Mouse (Mus musculus) embryonic fibroblast, embryonic 13.5 days (primary cell): ENCODE results near the gene Cbs. TPM values are rescaled to one million over a fixed set of nuclear protein-coding genes. Genes with fewer than 3 reads are reported as not detected.

Source experiments
- H3K27ac ChIP-seq: 2 replicates; pipeline ENCODE4 v1.5.1; 2012; ENCODE audit warnings: low read length, control low read depth, inconsistent platforms; ENCODE audit not compliant: insufficient read depth
- H3K4me1 ChIP-seq: 2 replicates; pipeline ENCODE4 v1.6.1; 2011; ENCODE audit warnings: low read length; ENCODE audit not compliant: control insufficient read depth, insufficient read depth
- H3K4me3 ChIP-seq: 2 replicates; pipeline ENCODE4 v1.5.1; 2011; ENCODE audit warnings: mild to moderate bottlenecking, control low read depth, low read length; ENCODE audit not compliant: insufficient read depth
- CTCF ChIP-seq: IDR thresholded peaks from 2 replicates; pipeline ENCODE4 v1.5.1; 2011; ENCODE audit warnings: mild to moderate bottlenecking, control low read depth, low read length, moderate library complexity, borderline replicate concordance; ENCODE audit not compliant: insufficient read depth
- POLR2A ChIP-seq: IDR thresholded peaks from 2 replicates; pipeline ENCODE4 v1.6.1; 2011; ENCODE audit warnings: low read depth, mild to moderate bottlenecking, control low read depth, low read length, moderate library complexity
- polyA plus RNA-seq: library from polyadenylated mRNA; stranded (reverse); fragments of >200 nt; gene quantifications from 2 replicates; pipeline ENCODE4 v1.2.4, GENCODE M21; 2011; ENCODE audit warnings: low read depth; ENCODE audit not compliant: missing spikeins, insufficient read length

Cbs gene
- polyA plus RNA-seq, 1 experiment = 1.7 TPM

DNA sequence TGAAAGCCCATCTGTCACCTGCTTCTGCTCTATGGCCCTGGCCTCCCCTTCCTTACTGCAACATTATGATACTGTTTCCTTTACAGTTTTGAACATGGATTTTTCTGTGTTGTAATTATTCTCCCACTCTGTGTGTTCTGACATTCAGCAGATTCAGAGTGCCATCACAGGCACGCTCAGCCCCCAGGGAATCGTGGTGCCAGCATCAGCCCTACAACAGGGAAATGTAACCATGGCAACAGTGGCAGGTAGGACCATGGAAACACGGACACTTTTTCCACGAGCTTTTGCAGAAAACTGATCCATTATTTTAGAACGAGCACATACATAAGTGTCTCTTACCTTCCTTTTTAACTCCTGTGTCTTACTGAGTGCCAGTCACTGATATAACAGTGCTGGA is 42.0 kb downstream of the Cbs start:
- H3K27ac ChIP-seq = no peak overlapping the region

DNA sequence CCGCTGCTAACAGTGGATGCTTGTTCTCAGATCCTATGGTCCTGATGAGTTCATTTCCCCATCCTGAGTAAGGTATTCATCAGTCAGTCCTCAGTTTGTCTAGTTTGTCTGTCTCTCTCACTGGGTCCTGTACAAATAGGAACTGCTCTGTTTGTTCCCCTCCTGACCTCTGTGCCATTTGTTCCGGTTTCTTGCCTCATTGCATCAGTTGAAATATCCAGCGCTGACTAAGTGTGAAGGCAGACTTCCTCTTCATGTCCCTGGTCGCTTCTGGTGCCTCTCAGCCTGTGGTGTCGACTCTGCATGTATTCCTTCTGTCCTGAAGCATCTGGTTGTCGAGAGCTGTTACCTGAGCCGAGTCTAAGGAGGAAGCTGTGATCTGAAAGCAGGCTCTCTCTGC is 42.4 kb downstream of the Cbs start:
- Histone ChIP-seq H3K27ac (no peak overlapping the region), H3K4me1 (no peaks in the 10 kb centered on the region), H3K4me3 (no peak overlapping the region)
- TF ChIP-seq CTCF = no peak
- TF ChIP-seq POLR2A = no peak

More for the DNA sequence above, 42.0 kb downstream of the Cbs start:
- no peak overlapping the region for H3K4me3 ChIP-seq
- TF ChIP-seq POLR2A (no peak), CTCF (no peak)
- no peaks in the 10 kb centered on the region for H3K4me1 ChIP-seq

GRCm38 (mm10) chr17:31590846-31591245 is 46.2 kb downstream of the Cbs start:
- no peaks in the 10 kb centered on the region for H3K4me1 ChIP-seq
- no peak for TF ChIP-seq CTCF
- TF ChIP-seq POLR2A = no peak
- no peak overlapping the region for H3K27ac ChIP-seq
- no peak overlapping the region for H3K4me3 ChIP-seq

- TF ChIP-seq POLR2A (no peak), CTCF (no peak)
- Histone ChIP-seq H3K4me3 (no peak overlapping the region), H3K27ac (no peak overlapping the region), H3K4me1 (no peaks in the 10 kb centered on the region)
Observed at GRCm38 (mm10) chr17:31588726-31589125, 48.3 kb downstream of the Cbs start.

GRCm38 (mm10) chr17:31588115-31588514 is 48.9 kb downstream of the Cbs start:
- no peak for TF ChIP-seq CTCF
- no peak for TF ChIP-seq POLR2A

DNA sequence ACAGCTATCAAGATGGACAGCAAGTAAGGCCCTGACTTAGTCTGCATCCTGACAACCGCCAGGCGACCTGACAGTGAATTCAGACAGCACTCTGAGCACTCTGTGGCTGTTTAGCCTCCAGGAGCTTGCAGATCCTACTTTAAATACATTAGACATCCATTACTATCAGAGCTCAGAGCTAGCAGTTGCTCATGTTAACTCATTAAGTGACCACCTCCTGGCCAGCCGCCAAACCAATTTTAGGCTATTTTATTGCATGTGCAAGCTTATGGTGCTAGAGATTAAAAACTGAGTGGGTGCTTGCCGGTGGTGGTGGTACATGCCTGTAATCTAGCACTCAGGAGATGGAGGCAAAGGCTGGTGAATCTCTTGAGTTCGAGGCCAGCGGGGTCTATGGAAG is 53.3 kb downstream of the Cbs start:
- H3K27ac ChIP-seq = no peak overlapping the region
- TF ChIP-seq POLR2A (no peak), CTCF (no peak)
- H3K4me1 ChIP-seq = peaks cover 3% of the 10 kb centered on the region; the same call in 1 of the 2 replicates
- no peak overlapping the region for H3K4me3 ChIP-seq

More at GRCm38 (mm10) chr17:31588115-31588514, 48.9 kb downstream of the Cbs start:
- H3K4me1 ChIP-seq = no peaks in the 10 kb centered on the region
- H3K27ac ChIP-seq = no peak overlapping the region
- H3K4me3 ChIP-seq = no peak overlapping the region

- H3K4me3 ChIP-seq = no peak overlapping the region
- no peak overlapping the region for H3K27ac ChIP-seq
- no peak for TF ChIP-seq CTCF
- peaks cover 3% of the 10 kb centered on the region; the same call in 1 of the 2 replicates for H3K4me1 ChIP-seq
Observed at GRCm38 (mm10) chr17:31583185-31583584, 53.9 kb downstream of the Cbs start.

DNA sequence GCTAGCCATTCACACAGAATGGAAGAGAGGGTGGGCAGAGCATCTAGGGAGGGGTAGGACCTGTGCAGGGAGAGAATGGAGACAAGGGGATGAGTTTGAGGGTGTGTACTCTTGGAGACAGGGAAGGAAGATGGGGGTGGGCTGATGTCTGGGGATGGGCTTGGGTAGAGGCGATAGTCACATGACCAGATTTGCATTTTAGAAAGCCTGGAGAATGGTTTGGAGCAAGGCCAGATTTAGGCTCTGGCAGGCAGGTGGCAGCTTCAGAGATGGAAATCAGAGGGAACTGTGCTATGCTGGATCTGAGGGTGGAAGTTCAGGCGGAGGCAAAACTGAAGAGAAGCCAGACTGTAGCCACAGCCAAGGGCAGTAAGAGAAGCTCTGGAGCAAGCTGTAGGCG is 56.7 kb downstream of the Cbs start:
- TF ChIP-seq POLR2A = no peak
- no peak for TF ChIP-seq CTCF
- Histone ChIP-seq H3K4me1 (peaks cover 3% of the 10 kb centered on the region; the same call in 1 of the 2 replicates), H3K4me3 (no peak overlapping the region), H3K27ac (no peak overlapping the region)

GRCm38 (mm10) chr17:31576394-31577175 is 60.5 kb downstream of the Cbs start:
- TF ChIP-seq CTCF = no peak
- no peak for TF ChIP-seq POLR2A
- Histone ChIP-seq H3K4me3 (no peak overlapping the region), H3K4me1 (no peaks in the 10 kb centered on the region), H3K27ac (no peak overlapping the region)

DNA sequence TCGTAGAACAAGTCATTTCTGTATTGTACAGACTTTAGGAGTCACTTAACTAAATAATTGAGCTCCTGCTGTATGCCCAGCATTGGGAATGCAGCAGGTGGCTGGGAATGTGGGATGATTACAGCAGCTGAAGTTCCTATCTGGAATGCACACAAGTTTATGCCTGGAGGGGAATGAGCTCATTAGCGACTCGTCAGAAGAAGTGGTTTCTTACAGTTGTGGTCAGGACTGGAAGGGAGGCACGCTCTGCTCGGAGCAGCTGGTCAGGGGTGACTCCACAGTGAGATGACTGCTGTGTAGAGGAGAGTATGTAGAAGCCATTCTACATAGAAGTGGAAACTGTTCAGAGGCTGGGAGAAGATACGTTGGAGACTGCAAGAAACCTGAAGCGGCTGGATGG is 62.4 kb downstream of the Cbs start:
- TF ChIP-seq POLR2A (no peak), CTCF (no peak)
- Histone ChIP-seq H3K4me1 (peaks cover 5% of the 10 kb centered on the region), H3K4me3 (no peak overlapping the region), H3K27ac (no peak overlapping the region)

DNA sequence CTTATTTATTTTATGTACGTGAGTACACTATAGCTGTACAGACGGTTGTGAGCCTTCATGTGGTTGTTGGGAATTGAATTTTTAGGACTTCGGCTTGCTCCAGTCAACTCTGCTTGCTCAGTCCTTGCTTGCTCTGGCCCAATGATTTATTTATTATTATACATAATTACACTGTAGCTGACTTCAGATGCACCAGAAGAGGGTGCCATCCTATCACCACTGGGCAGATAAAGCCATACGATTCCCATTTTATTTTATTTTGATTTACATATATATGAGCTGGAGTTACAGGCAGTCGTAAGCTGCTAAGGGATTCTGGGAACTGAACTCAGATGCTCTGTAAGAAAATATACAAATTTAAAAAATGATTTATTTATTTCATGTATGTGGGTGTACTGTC is 65.3 kb downstream of the Cbs start:
- TF ChIP-seq CTCF (no peak), POLR2A (no peak)
- no peak overlapping the region for H3K4me3 ChIP-seq
- H3K27ac ChIP-seq = no peak overlapping the region
- peaks cover 9% of the 10 kb centered on the region for H3K4me1 ChIP-seq
